Mouse (Mus musculus): ENCODE measurements at regions not wholly inside any gene's neighbourhood (a gene's known extent, or its start where the extent isn't known, plus 50 kb on each side); places are given as distances from the start of the nearest gene placed in this dataset.

DNA sequence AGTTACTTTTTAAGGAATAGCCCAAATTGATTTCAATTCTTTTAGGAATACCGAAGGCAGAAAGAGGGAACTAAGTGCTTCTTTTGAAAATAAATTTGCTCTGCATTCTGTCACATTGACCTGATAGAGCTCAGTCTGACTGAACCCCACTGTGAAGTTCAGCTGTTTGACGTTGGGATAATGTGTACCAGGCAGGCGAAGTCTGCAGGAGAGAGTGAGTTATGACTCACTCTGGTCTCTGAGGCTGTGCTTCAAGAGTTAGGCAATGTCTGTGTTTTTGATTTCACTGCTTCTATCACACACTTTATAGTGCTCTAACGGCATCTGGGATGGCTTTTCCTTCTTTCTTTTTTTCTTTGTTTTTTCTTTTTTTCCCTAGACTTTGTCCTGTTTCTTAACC lies 283.5 kb downstream of the Naf1 start:
- no peak for ATAC-seq (replicated peaks; ENCODE audit: poor library complexity, severe bottlenecking)

DNA sequence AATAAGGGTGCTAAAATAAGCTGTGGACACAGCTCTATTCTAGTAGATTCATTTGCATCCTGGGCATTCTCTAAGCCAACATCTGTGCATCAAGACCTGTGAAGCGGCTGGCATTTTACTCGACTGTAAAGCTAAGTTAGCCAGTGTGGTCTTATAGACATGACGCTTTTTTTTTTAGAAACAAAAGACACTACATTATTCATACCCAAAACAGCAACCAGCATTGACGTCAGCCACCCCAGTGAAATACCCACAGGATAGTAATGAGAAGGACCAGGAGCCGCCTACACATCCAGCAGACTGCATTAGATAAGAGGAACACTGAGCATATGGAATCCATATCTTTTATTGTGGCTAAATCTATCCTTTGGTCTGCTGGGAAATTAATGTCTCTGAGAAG lies 321.7 kb downstream of the Naf1 start:
- no peak for ATAC-seq (replicated peaks; ENCODE audit: poor library complexity, severe bottlenecking)

- no peak for ATAC-seq (replicated peaks; ENCODE audit: poor library complexity, severe bottlenecking)
These were observed 324.4 kb upstream of the Nat3 start for GRCm38 (mm10) chr8:67199213-67199612.

DNA sequence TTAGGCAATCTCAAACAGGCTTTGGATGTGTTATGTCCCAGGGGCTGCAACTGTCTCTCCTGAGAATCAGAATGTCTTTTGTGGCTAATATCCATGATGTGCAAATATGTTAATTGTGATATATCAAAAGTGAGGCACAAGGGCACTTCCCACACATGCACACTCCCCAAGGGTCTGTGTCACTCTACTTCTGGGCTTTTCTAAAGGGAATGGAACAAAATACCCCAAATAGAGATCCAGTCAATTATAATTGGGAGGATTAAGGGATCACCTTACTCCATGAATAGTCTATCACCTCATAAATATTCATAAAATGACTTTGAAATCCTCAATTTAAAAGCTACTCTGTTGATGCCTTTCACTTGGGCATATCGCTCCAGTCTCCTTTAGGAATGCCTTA lies 317.6 kb upstream of the Nat3 start:
- no peak for ATAC-seq (replicated peaks; ENCODE audit: poor library complexity, severe bottlenecking)

DNA sequence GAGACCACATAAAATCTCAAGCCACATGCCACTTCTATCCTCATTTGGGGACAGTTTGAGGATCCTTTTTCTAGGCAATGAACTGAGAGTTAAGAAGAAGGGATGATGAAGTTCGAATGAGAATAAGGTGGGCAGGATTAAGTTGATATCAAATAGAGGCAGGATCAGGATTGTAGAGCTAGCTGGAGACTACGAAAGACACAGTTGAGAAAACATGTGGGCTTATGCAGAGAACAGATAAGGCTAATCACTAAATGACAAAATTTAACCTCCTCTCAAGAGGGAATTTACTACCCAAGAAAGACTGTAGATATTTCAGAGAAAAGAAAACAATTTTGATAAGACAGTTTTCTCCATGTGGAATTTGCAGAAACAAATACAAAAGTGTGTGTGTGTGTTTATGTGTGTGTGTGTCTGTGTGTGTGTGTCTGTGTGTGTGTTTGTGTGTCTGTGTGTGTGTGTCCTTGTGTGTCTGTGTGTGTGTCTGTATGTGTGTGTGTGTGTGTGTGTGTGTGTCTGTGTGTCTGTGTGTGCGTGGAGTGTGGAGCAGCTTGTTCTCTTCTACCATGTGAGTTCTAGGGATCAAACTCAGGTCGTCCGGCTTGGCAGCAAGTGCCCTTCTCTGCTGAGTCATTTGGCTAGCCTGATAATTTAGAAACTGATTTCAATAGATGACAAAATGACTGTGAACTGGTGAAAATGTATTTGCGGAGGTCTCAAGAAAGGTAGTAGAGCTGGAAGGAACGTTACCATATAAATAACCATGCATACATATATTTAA lies 291.5 kb upstream of the Nat3 start:
- ATAC-seq (replicated peaks; ENCODE audit: poor library complexity, severe bottlenecking): no peak

- no peak for ATAC-seq (replicated peaks; ENCODE audit: poor library complexity, severe bottlenecking)
These were observed 284.7 kb upstream of the Nat3 start for GRCm38 (mm10) chr8:67238934-67239333.

GRCm38 (mm10) chr8:67278759-67279158 lies 244.9 kb upstream of the Nat3 start:
- no peak for ATAC-seq (replicated peaks; ENCODE audit: poor library complexity, severe bottlenecking)

GRCm38 (mm10) chr8:67279449-67279848 lies 244.2 kb upstream of the Nat3 start:
- ATAC-seq (replicated peaks; ENCODE audit: poor library complexity, severe bottlenecking): no peak

GRCm38 (mm10) chr8:67310494-67310893 lies 213.2 kb upstream of the Nat3 start:
- ATAC-seq (replicated peaks; ENCODE audit: poor library complexity, severe bottlenecking): no peak

DNA sequence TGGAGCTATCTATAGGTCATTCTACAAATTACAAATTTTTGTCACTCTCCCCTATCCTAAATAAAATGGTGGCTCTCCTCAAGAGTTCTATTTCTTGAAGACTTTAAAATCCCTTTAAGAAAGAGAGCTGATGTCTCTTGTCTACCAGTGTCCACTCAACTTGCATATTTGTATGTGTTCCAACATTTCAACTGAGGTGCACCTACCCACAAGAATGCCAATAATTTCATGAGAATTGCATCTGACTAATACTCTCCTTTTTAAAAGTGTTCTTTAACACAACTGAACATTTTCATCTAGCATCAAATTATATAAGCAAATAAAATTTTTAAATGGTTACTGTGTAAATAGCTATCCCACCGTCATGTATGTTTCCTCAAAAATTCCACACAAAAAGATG lies 206.3 kb upstream of the Nat3 start:
- ATAC-seq (replicated peaks; ENCODE audit: poor library complexity, severe bottlenecking): no peak

DNA sequence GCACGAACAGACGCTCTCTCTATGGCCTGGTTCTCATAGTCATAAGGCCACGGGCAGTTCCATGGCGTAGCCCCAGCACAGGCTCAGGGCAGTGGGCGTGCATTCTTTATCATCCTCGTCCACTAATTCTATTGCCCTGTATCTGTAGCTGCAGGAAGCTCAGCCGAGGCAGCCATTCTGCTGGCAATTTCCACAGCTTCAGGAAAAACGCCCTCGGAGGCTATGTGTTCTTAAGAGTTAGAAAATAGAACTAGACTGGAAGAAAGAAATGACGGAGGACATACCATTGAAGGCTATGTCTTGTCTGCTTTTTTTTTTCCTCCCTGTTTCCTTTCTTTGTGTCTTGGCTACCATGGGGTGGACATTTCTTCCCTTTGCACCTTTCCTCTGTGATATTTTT lies 205.0 kb upstream of the Nat3 start:
- no peak for ATAC-seq (replicated peaks; ENCODE audit: poor library complexity, severe bottlenecking)

DNA sequence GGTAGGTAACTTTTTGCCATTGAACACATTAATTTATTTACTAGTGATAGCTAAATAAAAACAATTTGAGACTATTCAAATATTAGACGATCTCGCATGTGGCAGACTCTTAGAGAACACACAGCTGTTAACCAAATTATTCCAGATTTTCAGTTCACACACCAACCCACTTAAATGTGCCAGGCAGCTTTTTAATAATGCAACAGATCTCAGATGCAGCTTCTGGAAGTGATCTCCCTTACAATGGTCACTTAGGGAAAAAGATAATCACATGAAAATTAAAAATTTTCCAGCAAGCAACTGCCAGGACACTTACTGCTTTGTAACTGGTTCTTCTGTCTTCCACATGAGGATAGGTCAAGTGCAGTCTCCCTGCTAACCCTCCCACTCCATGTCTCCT lies 203.1 kb upstream of the Nat3 start:
- ATAC-seq (replicated peaks; ENCODE audit: poor library complexity, severe bottlenecking): no peak

GRCm38 (mm10) chr8:67328439-67328838 lies 195.2 kb upstream of the Nat3 start:
- ATAC-seq (replicated peaks; ENCODE audit: poor library complexity, severe bottlenecking): no peak

GRCm38 (mm10) chr8:67377061-67377460 lies 146.6 kb upstream of the Nat3 start:
- ATAC-seq (replicated peaks; ENCODE audit: poor library complexity, severe bottlenecking): no peak

DNA sequence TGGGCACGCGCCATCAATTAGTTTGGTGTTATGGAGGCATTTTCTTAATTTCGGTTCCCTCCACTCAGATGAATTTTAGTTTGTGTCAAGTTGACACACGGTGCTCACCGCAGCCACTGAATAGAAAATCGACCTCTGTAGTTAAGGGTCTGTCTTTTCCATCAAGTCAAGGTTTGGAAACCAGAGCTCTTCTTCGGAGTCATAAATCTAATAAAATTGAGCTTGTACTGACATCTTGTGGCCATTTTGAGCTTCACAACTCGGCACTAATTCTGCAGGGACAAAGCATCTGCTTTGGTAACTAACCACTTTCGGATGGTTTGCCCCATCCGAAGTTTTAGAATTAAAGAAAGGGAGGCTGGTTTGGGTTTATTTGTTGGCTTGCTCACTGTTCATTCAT lies 117.7 kb upstream of the Nat3 start:
- ATAC-seq (replicated peaks; ENCODE audit: poor library complexity, severe bottlenecking): 0 out of 2 replicates have a peak, but pooled peaks have one; percentile 40

DNA sequence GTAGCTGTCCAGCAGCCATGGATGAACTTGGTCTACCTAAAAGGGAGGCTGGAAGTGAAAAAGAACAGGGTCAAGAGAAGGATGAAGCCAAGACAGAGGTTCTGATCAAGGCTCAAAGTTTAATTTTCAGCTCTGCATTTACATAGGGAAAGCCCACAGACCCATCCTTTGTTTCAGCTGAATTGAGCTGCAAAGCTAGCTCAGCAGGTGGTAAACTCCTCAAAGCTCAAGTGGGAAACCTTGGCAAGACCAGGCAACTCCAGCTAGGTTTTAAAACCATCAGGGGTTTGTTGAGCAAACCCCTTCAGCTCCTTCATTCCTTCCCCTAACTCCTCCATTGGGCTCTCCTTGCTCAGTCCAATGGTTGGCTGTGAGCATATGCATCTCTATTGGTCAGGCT lies 108.8 kb upstream of the Nat3 start:
- no peak for ATAC-seq (replicated peaks; ENCODE audit: poor library complexity, severe bottlenecking)

DNA sequence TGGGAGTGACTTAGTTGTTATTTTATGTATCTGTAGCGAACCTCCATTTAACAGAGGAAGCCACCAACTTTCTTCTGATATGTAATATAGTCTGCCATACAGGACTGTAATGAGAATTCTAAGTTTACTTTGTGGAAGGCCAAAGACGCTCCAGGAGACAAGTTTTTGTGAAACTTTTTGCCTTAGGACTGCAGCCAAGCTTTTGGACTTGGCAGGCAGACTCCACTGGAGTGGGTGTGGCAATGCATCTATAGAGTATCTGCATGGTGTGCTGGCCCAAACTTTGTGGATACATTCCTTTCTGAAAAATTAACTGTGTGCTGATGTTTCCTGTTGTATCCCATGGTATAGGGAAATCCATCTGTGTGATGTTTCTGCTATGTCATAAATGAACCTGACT lies 101.1 kb upstream of the Nat3 start:
- no peak for ATAC-seq (replicated peaks; ENCODE audit: poor library complexity, severe bottlenecking)
